Mouse (Mus musculus) spleen, adult 2 months (tissue): Measurements from ENCODE around the gene Dtx4.

ENCODE experiments used
- CTCF ChIP-seq: fragments of 200-500 bp; IDR thresholded peaks from 2 replicates; pipeline ENCODE4 v1.5.1; 2011; ENCODE audit warnings: mild to moderate bottlenecking, inconsistent platforms; ENCODE audit not compliant: insufficient read depth, insufficient read length, insufficient replicate concordance; ENCODE audit errors: extremely low read depth
- POLR2A ChIP-seq: fragments of 200-500 bp; IDR thresholded peaks from 2 replicates; pipeline ENCODE4 v1.6.1; 2011; ENCODE audit warnings: low read depth, low read length, inconsistent platforms

DNA sequence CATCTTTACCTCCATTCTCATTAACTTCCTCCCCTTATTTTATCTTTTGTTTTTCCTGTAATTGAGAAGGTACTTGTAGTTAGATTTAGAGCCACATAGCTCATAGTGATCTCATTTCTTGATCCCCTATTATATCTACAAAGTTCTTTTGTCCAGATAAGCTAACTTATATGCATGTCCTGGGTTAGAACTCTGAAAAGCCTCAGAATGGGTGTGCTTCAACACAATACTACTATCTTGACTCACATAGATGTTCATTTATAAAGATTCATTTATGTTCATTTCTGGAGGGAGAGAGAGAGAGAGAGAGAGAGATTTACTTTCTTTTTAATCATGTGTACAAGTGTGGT is 17.3 kb upstream of the Dtx4 start:
- TF ChIP-seq CTCF (no peak), POLR2A (no peak)
